20 mouse cellular contexts compared by ENCODE assay signal in the genomic region with DNA sequence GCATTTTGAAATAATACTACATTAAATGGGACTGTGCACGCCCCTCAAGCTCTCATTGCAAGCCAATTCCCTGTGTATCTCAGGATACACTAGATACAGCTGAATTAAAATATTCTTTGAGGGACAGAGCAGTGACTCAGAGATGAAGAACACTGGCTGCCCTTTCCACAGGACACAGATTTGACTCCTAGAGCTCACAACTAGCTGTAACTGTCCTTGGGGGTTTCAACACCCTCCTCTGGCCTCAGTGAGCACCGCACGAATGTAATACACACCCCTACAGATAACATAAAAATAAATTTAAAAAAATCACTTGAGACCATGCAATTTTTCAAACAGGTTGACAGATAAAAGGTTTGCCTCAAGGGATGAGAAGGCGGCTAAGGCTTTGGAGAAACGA. TPM values are rescaled to one million over a fixed set of nuclear protein-coding genes. Genes with fewer than 3 reads are reported as not detected.
DNase-seq lines count a peak whose midpoint lies in the region; ATAC-seq lines count a peak whose summit lies in the region.
"Had no signal": no experiment of that assay in that cellular context is flagged by ENCODE, and none has a peak within 500 bp of the region (broad histone marks: within the 10 kb centered on the region; RNA-seq: fewer than 3 reads in every experiment).

No protein-coding gene starts in this region.

- peak; percentile 24 for DNase-seq in adrenal gland, postnatal 10 days
- no peak for DNase-seq in adrenal gland, postnatal 4 days (ENCODE audit: low spot score in 2 of 2)
- no peak for DNase-seq in neural tube, embryonic 10.5 days (ENCODE audit: extremely low spot score, low spot score)
- DNase-seq in adrenal gland, postnatal 36 days: peak; percentile 35 to 40
- DNase-seq: cerebellum, adult 18-20 months; cerebellum, adult 9-11 months; cerebellum, postnatal 36 days; gastrocnemius, postnatal 10 days; heart, adult 18-20 months; heart, postnatal 14 days; kidney, adult 18-20 months had no signal

- H3K4me3 ChIP-seq in heart, embryonic 14.5 days (ENCODE audit: control insufficient read depth in 1 of 2, insufficient read depth in 1 of 2, low read depth in 1 of 2, low read length in 2 of 2): no peak overlapping the region
- H3K4me3 ChIP-seq in heart, embryonic 11.5 days (ENCODE audit: low read depth, low read length): no peak overlapping the region
- no peak overlapping the region for H3K4me3 ChIP-seq in neural tube, embryonic 15.5 days (replicated peaks)
- no peak overlapping the region for H3K4me3 ChIP-seq in kidney, embryonic 15.5 days (replicated peaks)
- H3K4me3 ChIP-seq: forebrain, embryonic 12.5 days; heart, embryonic 15.5 days; intestine, embryonic 15.5 days had no signal

- 39% methylated on average over 5 of the region's 5 CpGs for WGBS in heart, embryonic 14.5 days
- WGBS in heart, embryonic 11.5 days (ENCODE audit: insufficient replicate concordance): 40% methylated on average over 5 of the region's 5 CpGs
- 60% methylated on average over 5 of the region's 5 CpGs for WGBS in neural tube, embryonic 15.5 days
- 53% methylated on average over 5 of the region's 5 CpGs for WGBS in kidney, embryonic 15.5 days

- peak overlapping the region; percentile 34; the same call in 1 of the 2 replicates for H3K9ac ChIP-seq in heart, embryonic 14.5 days (ENCODE audit: low read length)
- H3K9ac ChIP-seq in heart, embryonic 11.5 days (ENCODE audit: low read depth, low read length): no peak overlapping the region
- no peak overlapping the region for H3K9ac ChIP-seq in neural tube, embryonic 15.5 days (replicated peaks)
- no peak overlapping the region for H3K9ac ChIP-seq in kidney, embryonic 15.5 days
- H3K9ac ChIP-seq: forebrain, embryonic 12.5 days; heart, embryonic 15.5 days; intestine, embryonic 15.5 days had no signal

- no peak overlapping the region for H3K27ac ChIP-seq in heart, embryonic 14.5 days (replicated peaks in 1 of 2; ENCODE audit: control insufficient read depth in 1 of 2, insufficient read depth in 1 of 2, low read depth in 2 of 2, low read length in 2 of 2)
- H3K27ac ChIP-seq in heart, embryonic 11.5 days (ENCODE audit: low read depth, low read length): no peak overlapping the region
- no peak overlapping the region for H3K27ac ChIP-seq in neural tube, embryonic 15.5 days (replicated peaks)
- no peak overlapping the region for H3K27ac ChIP-seq in kidney, embryonic 15.5 days
- H3K27ac ChIP-seq: forebrain, embryonic 12.5 days; heart, embryonic 15.5 days; intestine, embryonic 15.5 days had no signal

- H3K36me3 ChIP-seq in heart, embryonic 14.5 days (ENCODE audit: control insufficient read depth, insufficient read depth, low read length): no peaks in the 10 kb centered on the region
- H3K36me3 ChIP-seq in heart, embryonic 11.5 days (ENCODE audit: control insufficient read depth, insufficient read depth, low read length): no peaks in the 10 kb centered on the region
- H3K36me3 ChIP-seq in neural tube, embryonic 15.5 days: no peaks in the 10 kb centered on the region
- H3K36me3 ChIP-seq in kidney, embryonic 15.5 days: no peaks in the 10 kb centered on the region
- H3K36me3 ChIP-seq: forebrain, embryonic 12.5 days; heart, embryonic 15.5 days; intestine, embryonic 15.5 days had no signal

- H3K4me1 ChIP-seq in heart, embryonic 14.5 days (ENCODE audit: control insufficient read depth in 2 of 2, insufficient read depth in 2 of 2, low read length in 2 of 2): peaks cover 3 to 10% of the 10 kb centered on the region in 2 experiments; a peak in 3 of 4 replicates
- no peaks in the 10 kb centered on the region for H3K4me1 ChIP-seq in heart, embryonic 11.5 days (ENCODE audit: control insufficient read depth, insufficient read depth, low read length)
- H3K4me1 ChIP-seq in neural tube, embryonic 15.5 days: no peaks in the 10 kb centered on the region
- peaks cover 5% of the 10 kb centered on the region; the same call in 1 of the 2 replicates for H3K4me1 ChIP-seq in kidney, embryonic 15.5 days
- H3K4me1 ChIP-seq: forebrain, embryonic 12.5 days; intestine, embryonic 15.5 days had no signal

- no peaks in the 10 kb centered on the region for H3K27me3 ChIP-seq in heart, embryonic 14.5 days (ENCODE audit: control insufficient read depth, insufficient read depth, low read length)
- H3K27me3 ChIP-seq in heart, embryonic 11.5 days (ENCODE audit: control insufficient read depth, insufficient read depth, low read length): no peaks in the 10 kb centered on the region
- H3K27me3 ChIP-seq in neural tube, embryonic 15.5 days (replicated peaks): no peaks in the 10 kb centered on the region
- H3K27me3 ChIP-seq in kidney, embryonic 15.5 days: 0 out of 2 replicates have a peak, but pooled peaks cover 3% of the 10 kb centered on the region
- H3K27me3 ChIP-seq: CH12.LX; forebrain, embryonic 12.5 days; heart, embryonic 15.5 days; intestine, embryonic 15.5 days had no signal

- H3K9me3 ChIP-seq in heart, embryonic 14.5 days (ENCODE audit: control insufficient read depth, low read length): 0 out of 2 replicates have a peak, but pooled peaks cover 5% of the 10 kb centered on the region
- 0 out of 2 replicates have a peak, but pooled peaks cover 2% of the 10 kb centered on the region for H3K9me3 ChIP-seq in heart, embryonic 11.5 days (replicated peaks; ENCODE audit: control insufficient read depth, low read length)
- no peaks in the 10 kb centered on the region for H3K9me3 ChIP-seq in neural tube, embryonic 15.5 days (replicated peaks)
- H3K9me3 ChIP-seq in kidney, embryonic 15.5 days (replicated peaks): no peaks in the 10 kb centered on the region
- H3K9me3 ChIP-seq: forebrain, embryonic 12.5 days; heart, embryonic 15.5 days; intestine, embryonic 15.5 days had no signal

- no peak overlapping the region for H3K4me2 ChIP-seq in heart, embryonic 14.5 days (ENCODE audit: low read length)
- no peak overlapping the region for H3K4me2 ChIP-seq in heart, embryonic 11.5 days
- H3K4me2 ChIP-seq in neural tube, embryonic 15.5 days: peak overlapping the region; percentile 22; the same call in 1 of the 2 replicates
- no peak overlapping the region for H3K4me2 ChIP-seq in kidney, embryonic 15.5 days
- H3K4me2 ChIP-seq: forebrain, embryonic 12.5 days; heart, embryonic 15.5 days; intestine, embryonic 15.5 days had no signal

- no peak for ATAC-seq in heart, embryonic 14.5 days (ENCODE audit: insufficient number of reproducible peaks, insufficient read depth, low FRiP score, low read depth)
- ATAC-seq in heart, embryonic 11.5 days (replicated peaks; ENCODE audit: insufficient number of reproducible peaks, low FRiP score, low TSS enrichment): no peak
- ATAC-seq in neural tube, embryonic 15.5 days (ENCODE audit: low FRiP score): no peak
- no peak for ATAC-seq in kidney, embryonic 15.5 days (replicated peaks; ENCODE audit: low FRiP score)
- ATAC-seq: forebrain, embryonic 16.5 days; intestine, embryonic 15.5 days had no signal

RNA-seq across cellular contexts. Expression of a gene that starts 10.2 kb away (rescaled TPM):
- under 1 TPM in 1 of 2 experiments, not detected in 1; 0.45 TPM for total RNA-seq in adrenal gland, postnatal 10 days (2021)
- 1 to 10 TPM in 1 of 2 experiments, under 1 TPM in 1; 0.56 to 1.0 TPM for total RNA-seq in adrenal gland, postnatal 4 days (2021)
- 2.4 and 3.9 TPM in 2 replicates for polyA plus RNA-seq in heart, embryonic 14.5 days (2014; fragmentation: Nextera tagmentation; extraction: Ambion mirVana)
- polyA plus RNA-seq in heart, embryonic 11.5 days (2014; fragmentation: Nextera tagmentation; extraction: Ambion mirVana): 2.8 and 3.7 TPM in 2 replicates
- polyA plus RNA-seq in neural tube, embryonic 15.5 days (2015; fragmentation: Nextera tagmentation; extraction: Ambion mirVana): 0.92 and 1.6 TPM in 2 replicates
- total RNA-seq in adrenal gland, postnatal 36 days (2021): not detected
- polyA plus RNA-seq in kidney, embryonic 15.5 days (2015; fragmentation: Nextera tagmentation; extraction: Ambion mirVana): 3.1 and 4.3 TPM in 2 replicates
- total RNA-seq: CH12.LX had no signal

RNA-seq across cellular contexts. Expression of a gene that starts 23.6 kb away (rescaled TPM):
- total RNA-seq in adrenal gland, postnatal 10 days (2021): 10 to 100 TPM; 16.7 to 18.6 TPM
- 10 to 100 TPM; 22.7 to 24.4 TPM for total RNA-seq in adrenal gland, postnatal 4 days (2021)
- 14.8 and 15.6 TPM in 2 replicates for polyA plus RNA-seq in heart, embryonic 14.5 days (2014; fragmentation: Nextera tagmentation; extraction: Ambion mirVana)
- 19.5 and 20.6 TPM in 2 replicates for polyA plus RNA-seq in heart, embryonic 11.5 days (2014; fragmentation: Nextera tagmentation; extraction: Ambion mirVana)
- 5.7 and 8.2 TPM in 2 replicates for polyA plus RNA-seq in neural tube, embryonic 15.5 days (2015; fragmentation: Nextera tagmentation; extraction: Ambion mirVana)
- 10 to 100 TPM; 18.5 to 21.5 TPM for total RNA-seq in adrenal gland, postnatal 36 days (2021)
- 9.3 and 10.3 TPM in 2 replicates for polyA plus RNA-seq in kidney, embryonic 15.5 days (2015; fragmentation: Nextera tagmentation; extraction: Ambion mirVana)

RNA-seq across cellular contexts. Expression of a gene that starts 57.5 kb away (rescaled TPM):
- total RNA-seq in adrenal gland, postnatal 10 days (2021): 1 to 10 TPM; 5.7 to 7.2 TPM
- 1 to 10 TPM; 8.9 to 9.4 TPM for total RNA-seq in adrenal gland, postnatal 4 days (2021)
- 8.0 and 8.8 TPM in 2 replicates for polyA plus RNA-seq in heart, embryonic 14.5 days (2014; fragmentation: Nextera tagmentation; extraction: Ambion mirVana)
- 10.2 and 10.5 TPM in 2 replicates for polyA plus RNA-seq in heart, embryonic 11.5 days (2014; fragmentation: Nextera tagmentation; extraction: Ambion mirVana)
- polyA plus RNA-seq in neural tube, embryonic 15.5 days (2015; fragmentation: Nextera tagmentation; extraction: Ambion mirVana): 3.3 and 4.4 TPM in 2 replicates
- 1 to 10 TPM; 5.2 to 5.8 TPM for total RNA-seq in adrenal gland, postnatal 36 days (2021)
- polyA plus RNA-seq in kidney, embryonic 15.5 days (2015; fragmentation: Nextera tagmentation; extraction: Ambion mirVana): 10.3 and 10.8 TPM in 2 replicates

RNA-seq across cellular contexts. Expression of a gene that starts 58.1 kb away (rescaled TPM):
- 10 to 100 TPM in 1 of 2 experiments, 1 to 10 TPM in 1; 8.7 to 15.9 TPM for total RNA-seq in adrenal gland, postnatal 10 days (2021)
- 10 to 100 TPM; 16.5 to 16.6 TPM for total RNA-seq in adrenal gland, postnatal 4 days (2021)
- polyA plus RNA-seq in heart, embryonic 14.5 days (2014; fragmentation: Nextera tagmentation; extraction: Ambion mirVana): 12.1 and 14.4 TPM in 2 replicates
- 15.3 and 16.3 TPM in 2 replicates for polyA plus RNA-seq in heart, embryonic 11.5 days (2014; fragmentation: Nextera tagmentation; extraction: Ambion mirVana)
- 13.1 and 15.2 TPM in 2 replicates for polyA plus RNA-seq in neural tube, embryonic 15.5 days (2015; fragmentation: Nextera tagmentation; extraction: Ambion mirVana)
- total RNA-seq in adrenal gland, postnatal 36 days (2021): 1 to 10 TPM; 5.9 to 9.9 TPM
- 14.9 and 16.3 TPM in 2 replicates for polyA plus RNA-seq in kidney, embryonic 15.5 days (2015; fragmentation: Nextera tagmentation; extraction: Ambion mirVana)

Comparison
In these comparisons a context has a peak if more than half of its experiments do, and no peak if none do; other contexts are left out.
1. DNase-seq: peak in adrenal gland, postnatal 10 days (single experiment) and adrenal gland, postnatal 36 days (2 of 2); none in adrenal gland, postnatal 4 days (0 of 2) and neural tube, embryonic 10.5 days (single experiment).